24 mouse cellular contexts compared by ENCODE assay signal in the genomic region with DNA sequence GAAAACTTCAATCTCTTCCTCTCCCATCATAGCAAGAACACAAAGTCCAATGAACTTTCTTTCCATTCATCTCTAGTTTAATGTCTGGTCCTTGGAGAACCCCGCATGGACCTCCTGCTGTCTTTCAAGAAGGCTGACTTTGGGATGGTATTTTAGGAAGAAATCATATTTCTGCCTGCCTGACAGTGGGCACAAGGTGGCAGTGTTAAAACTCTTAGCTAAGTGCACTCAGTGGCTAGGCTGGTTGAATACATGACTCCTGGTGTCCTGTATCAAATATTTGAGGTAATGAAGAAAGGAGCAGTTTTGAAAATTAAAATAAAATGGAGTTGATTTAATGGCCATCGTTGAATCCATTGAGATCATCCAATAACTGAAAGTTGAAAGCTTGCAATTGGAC. TPM values are rescaled to one million over a fixed set of nuclear protein-coding genes. Genes with fewer than 3 reads are reported as not detected.
DNase-seq lines count a peak whose midpoint lies in the region; ATAC-seq and TF ChIP-seq lines count a peak whose summit lies in the region.
"Had no signal": no experiment of that assay in that cellular context is flagged by ENCODE, and none has a peak within 500 bp of the region (broad histone marks: within the 10 kb centered on the region; RNA-seq: fewer than 3 reads in every experiment).

No protein-coding gene starts in this region.

- POLR2A ChIA-PET in Patski (lab: Charles Lee) = no interaction called here

- TF ChIP-seq POLR2A in heart, adult 2 months (IDR thresholded peaks at IDR 0.05; ENCODE audit: insufficient read depth, low read depth, low read length) = no peak

- no peak for ATAC-seq in heart, embryonic 11.5 days (replicated peaks; ENCODE audit: insufficient number of reproducible peaks, low FRiP score, low TSS enrichment)
- no peak for ATAC-seq in Patski
- no peak for ATAC-seq in monocyte, adult 5-6 weeks (replicated peaks; ENCODE audit: insufficient number of reproducible peaks, low FRiP score, low TSS enrichment, poor library complexity, severe bottlenecking)
- ATAC-seq: forebrain, embryonic 16.5 days; inflammation-experienced regulatory T-cells, adult 6 months had no signal

- CTCF ChIA-PET in Patski (lab: Charles Lee) = interaction anchor here (0.8 to 1.3 kb wide), 3 partner anchors 11 to 816 kb away, joined by 3 to 4 read pairs (median 3); no protein-coding TSS in a partner anchor

- H3K36me3 ChIP-seq in heart, adult 2 months (ENCODE audit: control insufficient read depth, insufficient read depth, low read length) = no peaks in the 10 kb centered on the region
- no peaks in the 10 kb centered on the region for H3K36me3 ChIP-seq in heart, embryonic 11.5 days (ENCODE audit: control insufficient read depth, insufficient read depth, low read length)
- H3K36me3 ChIP-seq: embryonic facial prominence, embryonic 15.5 days; heart, embryonic 12.5 days; hindbrain, embryonic 13.5 days; limb, embryonic 10.5 days; lung, embryonic 15.5 days; neural tube, embryonic 13.5 days had no signal

- H3K79me2 ChIP-seq in heart, adult 2 months (replicated peaks; ENCODE audit: control insufficient read depth, insufficient read depth, low read length) = no peaks in the 10 kb centered on the region

- no peaks in the 10 kb centered on the region for H3K4me1 ChIP-seq in heart, adult 2 months (ENCODE audit: control insufficient read depth, insufficient read depth, low read length)
- no peaks in the 10 kb centered on the region for H3K4me1 ChIP-seq in heart, embryonic 11.5 days (ENCODE audit: control insufficient read depth, insufficient read depth, low read length)
- H3K4me1 ChIP-seq: embryonic facial prominence, embryonic 15.5 days; heart, embryonic 12.5 days; hindbrain, embryonic 13.5 days; limb, embryonic 10.5 days; lung, embryonic 15.5 days; megakaryocyte, embryonic 14.5 days; neural tube, embryonic 13.5 days had no signal

- 95% methylated on average over 2 of the region's 2 CpGs for WGBS in heart, adult 2 months
- 81% methylated on average over 2 of the region's 2 CpGs for WGBS in heart, embryonic 11.5 days (ENCODE audit: insufficient replicate concordance)

- H3K4me2 ChIP-seq in heart, embryonic 11.5 days = no peak overlapping the region
- H3K4me2 ChIP-seq: embryonic facial prominence, embryonic 15.5 days; heart, embryonic 12.5 days; hindbrain, embryonic 13.5 days; lung, embryonic 15.5 days; neural tube, embryonic 13.5 days had no signal

- no peak overlapping the region for H3K4me3 ChIP-seq in heart, adult 2 months
- H3K4me3 ChIP-seq in heart, embryonic 11.5 days (ENCODE audit: low read depth, low read length) = no peak overlapping the region
- H3K4me3 ChIP-seq in left cerebral cortex, adult 2 months = no peak overlapping the region
- H3K4me3 ChIP-seq: embryonic facial prominence, embryonic 15.5 days; heart, embryonic 12.5 days; hindbrain, embryonic 13.5 days; limb, embryonic 10.5 days; lung, embryonic 15.5 days; megakaryocyte, embryonic 14.5 days; myocyte; neural tube, embryonic 13.5 days had no signal

- intact Hi-C loops in heart, adult 2 months (cut with DNase I) = loop anchor here (10.0 kb wide), 1 partner anchor 809 kb away; no protein-coding TSS in a partner anchor
- intact Hi-C loops in left cerebral cortex, adult 2 months (cut with DNase I) = loop anchor here (10.0 kb wide), 1 partner anchor 819 kb away; no protein-coding TSS in a partner anchor
- intact Hi-C loops in left cerebral cortex, postnatal 36 days (cut with DNase I) = no loop called here

- in situ Hi-C loops in Patski (cut with MboI; ENCODE audit: low pct_unique_long_range_greater_than_20kb) = loop anchor here (10.0 kb wide), 1 partner anchor 809 kb away; no protein-coding TSS in a partner anchor

- H3K27ac ChIP-seq in heart, adult 2 months = no peak overlapping the region
- H3K27ac ChIP-seq in heart, embryonic 11.5 days (ENCODE audit: low read depth, low read length) = no peak overlapping the region
- H3K27ac ChIP-seq in left cerebral cortex, adult 2 months = no peak overlapping the region
- H3K27ac ChIP-seq: embryonic facial prominence, embryonic 15.5 days; hindbrain, embryonic 13.5 days; limb, embryonic 10.5 days; lung, embryonic 15.5 days; neural tube, embryonic 13.5 days had no signal

- TF ChIP-seq CTCF in heart, adult 2 months (IDR thresholded peaks at IDR 0.05) = peak; percentile 59
- peak; percentile 57 for TF ChIP-seq CTCF in left cerebral cortex, adult 2 months (IDR thresholded peaks at IDR 0.05)
- peak; percentile 64 for TF ChIP-seq CTCF in Patski (IDR thresholded peaks at IDR 0.05)

- H3K9me3 ChIP-seq in heart, embryonic 11.5 days (replicated peaks; ENCODE audit: control insufficient read depth, low read length) = no peaks in the 10 kb centered on the region
- H3K9me3 ChIP-seq: embryonic facial prominence, embryonic 15.5 days; heart, embryonic 12.5 days; hindbrain, embryonic 13.5 days; limb, embryonic 10.5 days; lung, embryonic 15.5 days; neural tube, embryonic 13.5 days had no signal

- H3K9ac ChIP-seq in heart, adult 2 months (ENCODE audit: low read depth, low read length) = no peak overlapping the region
- H3K9ac ChIP-seq in heart, embryonic 11.5 days (ENCODE audit: low read depth, low read length) = no peak overlapping the region
- H3K9ac ChIP-seq: embryonic facial prominence, embryonic 15.5 days; heart, embryonic 12.5 days; hindbrain, embryonic 13.5 days; lung, embryonic 15.5 days; neural tube, embryonic 13.5 days had no signal

- H3K27me3 ChIP-seq in heart, adult 2 months (ENCODE audit: control insufficient read depth, insufficient read depth, low read length) = no peaks in the 10 kb centered on the region
- H3K27me3 ChIP-seq in heart, embryonic 11.5 days (ENCODE audit: control insufficient read depth, insufficient read depth, low read length) = no peaks in the 10 kb centered on the region
- no peaks in the 10 kb centered on the region for H3K27me3 ChIP-seq in Patski
- H3K27me3 ChIP-seq: embryonic facial prominence, embryonic 15.5 days; heart, embryonic 12.5 days; hindbrain, embryonic 13.5 days; lung, embryonic 15.5 days; megakaryocyte, embryonic 14.5 days; neural tube, embryonic 13.5 days had no signal

- peak; percentile 9 for DNase-seq in cerebellum, adult 9-10 months
- no peak for DNase-seq in cerebellum, postnatal 25 days
- no peak for DNase-seq in heart, adult 2 months
- no peak for DNase-seq in left cerebral cortex, adult 2 months (ENCODE audit: extremely low spot score in 1 of 2, low spot score in 2 of 2)
- no peak for DNase-seq in left cerebral cortex, postnatal 36 days (ENCODE audit: low spot score in 2 of 2)
- no peak for DNase-seq in Patski (ENCODE audit: low read depth, low spot score)
- DNase-seq: adrenal gland, postnatal 25 days; kidney, postnatal 4 days; liver; lung, postnatal 36 days; midbrain, embryonic 14.5 days; thymus, postnatal 25 days had no signal

- no peak for TF ChIP-seq EP300 in heart, adult 2 months (IDR thresholded peaks at IDR 0.05; ENCODE audit: insufficient read depth, low read depth, low read length)

RNA-seq across cellular contexts. Expression of a gene that starts 30.3 kb away (rescaled TPM):
- total RNA-seq in heart, adult 2 months (2021) = 1 to 10 TPM; 1.5 to 1.9 TPM
- 0.72 and 1.7 TPM in 2 replicates for polyA plus RNA-seq in heart, adult 2 months (2012; rRNA removed)
- polyA plus RNA-seq in heart, embryonic 11.5 days (2014; fragmentation: Nextera tagmentation; extraction: Ambion mirVana) = 4.3 and 4.8 TPM in 2 replicates
- total RNA-seq in left cerebral cortex, adult 2 months (2021) = 10 to 100 TPM; 82.0 to 94.2 TPM
- 10 to 100 TPM; 80.4 to 90.8 TPM for total RNA-seq in left cerebral cortex, postnatal 36 days (2021)
- 15.4 TPM for polyA plus RNA-seq in Patski (2021)
- total RNA-seq in monocyte, adult 5-6 weeks (2017) = not detected in 3 replicates

Comparison
In these comparisons a context has a peak if more than half of its experiments do, and no peak if none do; other contexts are left out.
1. RNA of a gene that starts 30.3 kb away (total RNA-seq): 82.0 to 94.2 TPM in left cerebral cortex, adult 2 months and 80.4 to 90.8 TPM in left cerebral cortex, postnatal 36 days; 1.5 to 1.9 TPM in heart, adult 2 months and not detected in monocyte, adult 5-6 weeks; every median in the first group is over 10 times any median in the second.
2. Peak in every context shown above with its lines, with median percentiles within 50 percentile points of each other: CTCF ChIP-seq.